Mouse (Mus musculus): ENCODE data around the gene Gm37240. TPM values are rescaled to one million over a fixed set of nuclear protein-coding genes. Genes with fewer than 3 reads are reported as not detected.

Gm37240 gene
- polyA plus RNA-seq, 1 experiment from 2014 or later = 13.4 TPM

DNA sequence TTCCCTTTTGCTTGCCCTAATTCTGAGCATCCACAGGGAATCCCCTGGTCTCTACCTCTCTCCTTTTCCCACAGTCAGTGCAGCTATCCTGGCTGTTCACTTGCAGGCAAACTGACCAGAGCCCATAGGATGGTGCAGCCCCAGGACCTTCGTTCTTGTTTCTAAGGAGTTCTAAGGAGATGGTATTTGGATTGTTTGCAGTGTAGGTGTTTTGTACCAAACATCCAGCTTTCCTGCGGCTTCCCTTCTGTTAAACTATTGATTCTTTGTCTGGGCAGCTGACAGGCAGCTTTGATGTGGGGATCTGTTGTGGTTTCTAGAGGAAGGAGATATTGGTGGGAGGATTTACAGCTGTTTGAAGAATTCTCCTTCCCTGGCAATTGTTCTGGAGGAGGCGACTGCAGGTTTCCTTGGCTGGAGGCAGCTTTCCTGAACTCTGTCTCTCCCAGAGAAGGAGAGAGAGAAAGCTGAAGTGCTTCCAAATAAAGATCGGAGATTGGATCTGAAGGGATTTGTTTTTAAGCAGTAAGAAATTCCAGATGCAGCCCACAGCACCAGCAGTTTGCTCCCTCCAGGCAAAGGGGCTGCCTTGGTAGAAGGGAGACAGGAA is 573.6 kb downstream of the Gm37240 start:
- 8% methylated on average over 4 of the region's 4 CpGs for WGBS
- DNase-seq (ENCODE audit: low spot score) (peak; percentile 70), ATAC-seq (ENCODE audit: low read depth) (peak; percentile 53)
- peak overlapping the region; percentile 26; the same call in 1 of the 2 replicates for H3K4me2 ChIP-seq (ENCODE audit: low read depth, low read length)
- no peaks in the 10 kb centered on the region for H3K36me3 ChIP-seq (ENCODE audit: control insufficient read depth, insufficient read depth, low read length)
- peak overlapping the region; percentile 55; the same call in 1 of the 2 replicates for H3K27ac ChIP-seq (replicated peaks; ENCODE audit: low read depth, low read length)
- no peaks in the 10 kb centered on the region for H3K9me3 ChIP-seq (ENCODE audit: control insufficient read depth, low read length)
- peaks cover 11% of the 10 kb centered on the region for H3K4me1 ChIP-seq (ENCODE audit: control insufficient read depth, insufficient read depth, low read length)
- no peak overlapping the region for H3K9ac ChIP-seq (ENCODE audit: low read depth, low read length)
- no peak overlapping the region for H3K4me3 ChIP-seq (ENCODE audit: low read depth, low read length)
- no peaks in the 10 kb centered on the region for H3K27me3 ChIP-seq (replicated peaks; ENCODE audit: control insufficient read depth, insufficient read depth, low read length)

GRCm38 (mm10) chr3:85311176-85311575 is 576.1 kb downstream of the Gm37240 start:
- Histone ChIP-seq H3K36me3 (ENCODE audit: control insufficient read depth, insufficient read depth, low read length) (no peaks in the 10 kb centered on the region), H3K4me3 (ENCODE audit: low read depth, low read length) (no peak overlapping the region), H3K9me3 (ENCODE audit: control insufficient read depth, low read length) (no peaks in the 10 kb centered on the region), H3K4me1 (ENCODE audit: control insufficient read depth, insufficient read depth, low read length) (peaks cover 11% of the 10 kb centered on the region), H3K27ac (replicated peaks; ENCODE audit: low read depth, low read length) (no peak overlapping the region), H3K9ac (ENCODE audit: low read depth, low read length) (no peak overlapping the region), H3K4me2 (ENCODE audit: low read depth, low read length) (no peak overlapping the region), H3K27me3 (replicated peaks; ENCODE audit: control insufficient read depth, insufficient read depth, low read length) (no peaks in the 10 kb centered on the region)
- ATAC-seq (ENCODE audit: low read depth) = no peak
- no peak for DNase-seq (ENCODE audit: low spot score)
- 83% methylated on average over 3 of the region's 3 CpGs for WGBS

DNA sequence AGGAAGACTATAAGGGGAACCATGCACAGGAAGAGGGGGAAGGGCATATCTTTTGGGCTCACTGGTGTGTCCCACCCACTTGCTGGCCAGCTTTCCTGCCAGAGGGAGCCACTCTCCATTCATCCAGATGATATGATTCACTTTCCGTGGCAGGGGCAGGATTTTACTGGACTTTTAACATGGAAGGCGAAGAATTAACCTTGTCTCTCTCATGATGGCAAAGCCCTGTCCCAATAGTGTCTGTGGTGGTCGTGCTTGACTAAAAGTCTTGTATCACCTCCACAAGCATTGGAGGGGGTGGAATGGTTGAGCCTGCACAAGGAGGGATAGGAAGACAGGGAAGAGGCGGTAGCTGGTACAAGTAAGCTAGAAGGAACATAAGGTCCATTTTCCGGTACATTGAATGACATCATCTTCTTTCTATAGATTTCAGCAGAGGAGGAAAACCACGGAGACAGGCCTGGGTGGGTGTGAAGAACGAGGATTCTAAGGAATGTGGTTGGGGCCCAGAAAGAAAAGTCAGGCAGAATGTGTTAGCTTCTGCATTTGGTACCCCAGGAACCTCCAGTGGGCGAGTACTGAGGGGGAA is 576.8 kb downstream of the Gm37240 start:
- Histone ChIP-seq H3K4me1 (ENCODE audit: control insufficient read depth, insufficient read depth, low read length) (peaks cover 11% of the 10 kb centered on the region), H3K4me2 (ENCODE audit: low read depth, low read length) (no peak overlapping the region), H3K9me3 (ENCODE audit: control insufficient read depth, low read length) (no peaks in the 10 kb centered on the region), H3K27ac (replicated peaks; ENCODE audit: low read depth, low read length) (no peak overlapping the region), H3K4me3 (ENCODE audit: low read depth, low read length) (no peak overlapping the region), H3K36me3 (ENCODE audit: control insufficient read depth, insufficient read depth, low read length) (no peaks in the 10 kb centered on the region), H3K9ac (ENCODE audit: low read depth, low read length) (no peak overlapping the region), H3K27me3 (replicated peaks; ENCODE audit: control insufficient read depth, insufficient read depth, low read length) (no peaks in the 10 kb centered on the region)
- WGBS = 79% methylated on average over 8 of the region's 8 CpGs
- ATAC-seq (ENCODE audit: low read depth) (no peak), DNase-seq (ENCODE audit: low spot score) (no peak)

- H3K9ac ChIP-seq (ENCODE audit: low read depth, low read length) = no peak overlapping the region
- H3K4me3 ChIP-seq (ENCODE audit: low read depth, low read length) = no peak overlapping the region
- no peak overlapping the region for H3K4me2 ChIP-seq (ENCODE audit: low read depth, low read length)
- no peak for DNase-seq (ENCODE audit: low spot score)
- ATAC-seq (ENCODE audit: low read depth) = no peak
- H3K27ac ChIP-seq (replicated peaks; ENCODE audit: low read depth, low read length) = no peak overlapping the region
- 80% methylated on average over 6 of the region's 6 CpGs for WGBS
- H3K36me3 ChIP-seq (ENCODE audit: control insufficient read depth, insufficient read depth, low read length) = no peaks in the 10 kb centered on the region
- no peaks in the 10 kb centered on the region for H3K27me3 ChIP-seq (replicated peaks; ENCODE audit: control insufficient read depth, insufficient read depth, low read length)
- H3K4me1 ChIP-seq (ENCODE audit: control insufficient read depth, insufficient read depth, low read length) = peaks cover 7% of the 10 kb centered on the region
- H3K9me3 ChIP-seq (ENCODE audit: control insufficient read depth, low read length) = no peaks in the 10 kb centered on the region
Measured at GRCm38 (mm10) chr3:85309168-85309567, 578.1 kb downstream of the Gm37240 start.

GRCm38 (mm10) chr3:85308706-85309105 is 578.6 kb downstream of the Gm37240 start:
- DNase-seq (ENCODE audit: low spot score) (no peak), ATAC-seq (ENCODE audit: low read depth) (no peak)
- no peak overlapping the region for H3K27ac ChIP-seq (replicated peaks; ENCODE audit: low read depth, low read length)
- H3K4me1 ChIP-seq (ENCODE audit: control insufficient read depth, insufficient read depth, low read length) = peaks cover 3% of the 10 kb centered on the region; the same call in 1 of the 2 replicates
- 53% methylated on average over 4 of the region's 4 CpGs for WGBS
- H3K9me3 ChIP-seq (ENCODE audit: control insufficient read depth, low read length) = no peaks in the 10 kb centered on the region
- H3K9ac ChIP-seq (ENCODE audit: low read depth, low read length) = no peak overlapping the region
- H3K4me2 ChIP-seq (ENCODE audit: low read depth, low read length) = no peak overlapping the region
- no peaks in the 10 kb centered on the region for H3K36me3 ChIP-seq (ENCODE audit: control insufficient read depth, insufficient read depth, low read length)
- no peaks in the 10 kb centered on the region for H3K27me3 ChIP-seq (replicated peaks; ENCODE audit: control insufficient read depth, insufficient read depth, low read length)
- no peak overlapping the region for H3K4me3 ChIP-seq (ENCODE audit: low read depth, low read length)

DNA sequence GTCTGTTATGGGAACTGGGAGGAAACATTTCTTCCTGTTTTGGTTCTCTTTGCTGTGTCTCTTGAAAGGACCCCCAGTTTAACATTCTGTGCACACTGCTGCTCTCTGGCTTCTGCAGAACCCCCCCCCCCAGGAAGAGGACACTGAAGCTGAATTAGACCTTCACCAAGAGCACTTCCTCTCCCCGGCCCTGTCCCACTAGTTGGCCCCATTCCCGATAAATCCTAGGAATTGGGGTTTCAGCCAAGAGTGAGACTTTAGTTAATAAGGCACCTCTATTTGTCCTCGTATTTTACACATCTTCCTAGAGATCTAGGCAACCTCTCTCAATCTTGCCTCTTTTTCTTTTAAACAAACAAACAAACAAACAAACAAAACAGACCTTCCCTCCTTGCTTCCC is 585.5 kb downstream of the Gm37240 start:
- 69% methylated on average over 3 of the region's 3 CpGs for WGBS
- no peak for DNase-seq (ENCODE audit: low spot score)
- H3K4me2 ChIP-seq (ENCODE audit: low read depth, low read length) = no peak overlapping the region
- no peak overlapping the region for H3K4me3 ChIP-seq (ENCODE audit: low read depth, low read length)
- H3K9me3 ChIP-seq (ENCODE audit: control insufficient read depth, low read length) = no peaks in the 10 kb centered on the region
- H3K27ac ChIP-seq (replicated peaks; ENCODE audit: low read depth, low read length) = no peak overlapping the region
- no peaks in the 10 kb centered on the region for H3K36me3 ChIP-seq (ENCODE audit: control insufficient read depth, insufficient read depth, low read length)
- no peaks in the 10 kb centered on the region for H3K4me1 ChIP-seq (ENCODE audit: control insufficient read depth, insufficient read depth, low read length)
- ATAC-seq (ENCODE audit: low read depth) = no peak
- no peak overlapping the region for H3K9ac ChIP-seq (ENCODE audit: low read depth, low read length)
- no peaks in the 10 kb centered on the region for H3K27me3 ChIP-seq (replicated peaks; ENCODE audit: control insufficient read depth, insufficient read depth, low read length)

- Histone ChIP-seq H3K27me3 (replicated peaks; ENCODE audit: control insufficient read depth, insufficient read depth, low read length) (no peaks in the 10 kb centered on the region), H3K27ac (replicated peaks; ENCODE audit: low read depth, low read length) (no peak overlapping the region), H3K4me1 (ENCODE audit: control insufficient read depth, insufficient read depth, low read length) (no peaks in the 10 kb centered on the region), H3K9me3 (ENCODE audit: control insufficient read depth, low read length) (no peaks in the 10 kb centered on the region), H3K36me3 (ENCODE audit: control insufficient read depth, insufficient read depth, low read length) (no peaks in the 10 kb centered on the region), H3K4me2 (ENCODE audit: low read depth, low read length) (no peak overlapping the region), H3K9ac (ENCODE audit: low read depth, low read length) (no peak overlapping the region), H3K4me3 (ENCODE audit: low read depth, low read length) (no peak overlapping the region)
- DNase-seq (ENCODE audit: low spot score) = peak; percentile 46
- no peak for ATAC-seq (ENCODE audit: low read depth)
- WGBS = 79% methylated on average over 2 of the region's 2 CpGs
Measured at GRCm38 (mm10) chr3:85301336-85301735, 586.0 kb downstream of the Gm37240 start.

GRCm38 (mm10) chr3:85299649-85300550 is 587.4 kb downstream of the Gm37240 start:
- Histone ChIP-seq H3K9ac (ENCODE audit: low read depth, low read length) (no peak overlapping the region), H3K4me1 (ENCODE audit: control insufficient read depth, insufficient read depth, low read length) (no peaks in the 10 kb centered on the region), H3K27ac (replicated peaks; ENCODE audit: low read depth, low read length) (no peak overlapping the region), H3K36me3 (ENCODE audit: control insufficient read depth, insufficient read depth, low read length) (no peaks in the 10 kb centered on the region), H3K9me3 (ENCODE audit: control insufficient read depth, low read length) (no peaks in the 10 kb centered on the region), H3K4me2 (ENCODE audit: low read depth, low read length) (no peak overlapping the region), H3K4me3 (ENCODE audit: low read depth, low read length) (no peak overlapping the region), H3K27me3 (replicated peaks; ENCODE audit: control insufficient read depth, insufficient read depth, low read length) (no peaks in the 10 kb centered on the region)
- ATAC-seq (ENCODE audit: low read depth) = peak; percentile 80
- no peak for DNase-seq (ENCODE audit: low spot score)
- WGBS = 53% methylated on average over 18 of the region's 18 CpGs
